Mouse (Mus musculus): ENCODE measurements around the gene Susd1. TPM values are rescaled to one million over a fixed set of nuclear protein-coding genes. Genes with fewer than 3 reads are reported as not detected.

Susd1 gene
- polyA plus RNA-seq, 1 experiment from 2014 or later = 3.7 TPM

DNA sequence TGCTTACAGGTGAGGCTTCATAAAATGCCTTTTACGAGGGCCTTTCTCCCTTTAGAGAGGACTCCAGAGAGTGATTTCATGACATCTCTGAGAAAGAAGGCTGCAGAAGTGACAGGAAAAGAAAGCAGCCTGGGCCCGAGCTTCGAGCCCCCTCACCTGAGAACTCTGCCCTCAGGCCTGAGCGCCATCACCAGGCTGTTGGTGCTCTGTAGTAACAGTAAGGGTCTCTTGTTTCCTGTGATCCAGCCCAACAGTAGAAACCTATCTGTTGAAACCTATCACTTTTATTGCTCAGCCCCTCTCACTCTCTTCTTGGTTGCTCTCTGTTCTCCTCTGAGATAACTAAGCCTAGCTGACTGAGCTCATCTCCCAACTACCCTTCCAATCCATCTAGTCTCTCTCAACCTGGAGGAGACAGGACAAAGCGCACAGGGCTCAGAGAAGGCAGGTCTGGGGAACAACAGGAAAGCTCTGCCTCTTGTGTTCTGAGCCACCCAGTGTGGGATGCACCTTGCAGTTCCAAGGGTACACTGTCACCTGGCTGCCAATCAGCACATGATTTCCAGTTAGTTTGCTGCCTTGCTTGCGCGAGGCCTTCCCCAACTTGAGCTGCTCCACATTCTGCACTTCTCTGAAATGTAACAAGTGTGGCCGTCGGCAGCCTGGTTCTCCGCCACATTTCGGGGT, 101.4 kb downstream of the Susd1 start:
- H3K9ac ChIP-seq = no peak overlapping the region

DNA sequence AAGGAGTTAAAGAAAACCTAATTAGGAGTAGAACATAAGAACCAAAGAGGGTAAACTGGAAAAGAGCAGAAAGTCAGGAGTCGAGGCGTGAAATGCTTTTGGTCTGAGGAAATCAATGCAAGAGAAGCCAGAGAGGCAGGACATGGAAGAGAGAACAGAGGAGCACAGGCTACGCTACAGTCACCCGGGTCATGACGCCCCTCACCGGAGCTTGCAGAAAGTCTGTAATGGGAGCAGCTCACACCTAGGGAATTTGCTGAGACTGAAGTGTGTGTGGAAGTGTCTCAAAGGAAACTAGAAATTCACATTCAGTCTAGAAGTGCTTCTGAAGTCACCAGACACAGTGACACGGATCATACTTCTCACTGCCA, 102.0 kb downstream of the Susd1 start:
- Histone ChIP-seq H3K9ac (no peak overlapping the region), H3K4me1 (replicated peaks) (peaks cover 41% of the 10 kb centered on the region), H3K9me3 (replicated peaks) (no peaks in the 10 kb centered on the region), H3K36me3 (no peaks in the 10 kb centered on the region), H3K27me3 (no peaks in the 10 kb centered on the region), H3K4me3 (no peak overlapping the region), H3K27ac (peak overlapping the region; percentile 65), H3K4me2 (no peak overlapping the region)
- no peak for ATAC-seq (replicated peaks; ENCODE audit: insufficient number of reproducible peaks, insufficient read depth, low FRiP score, low read depth)
- 57% methylated on average over 7 of the region's 7 CpGs for WGBS

More for the DNA sequence above, 101.4 kb downstream of the Susd1 start:
- Histone ChIP-seq H3K4me2 (no peak overlapping the region), H3K27me3 (no peaks in the 10 kb centered on the region), H3K4me1 (replicated peaks) (peaks cover 35% of the 10 kb centered on the region), H3K27ac (peak overlapping the region; percentile 65), H3K36me3 (no peaks in the 10 kb centered on the region), H3K4me3 (no peak overlapping the region), H3K9me3 (replicated peaks) (no peaks in the 10 kb centered on the region)
- ATAC-seq (replicated peaks; ENCODE audit: insufficient number of reproducible peaks, insufficient read depth, low FRiP score, low read depth) = no peak
- 86% methylated on average over 11 of the region's 11 CpGs for WGBS

- H3K27ac ChIP-seq = peak overlapping the region; percentile 65
- H3K27me3 ChIP-seq = no peaks in the 10 kb centered on the region
- 0 out of 2 replicates have a peak overlapping the region, but pooled peaks have one; percentile 3 for H3K4me2 ChIP-seq
- H3K9me3 ChIP-seq (replicated peaks) = no peaks in the 10 kb centered on the region
- no peak overlapping the region for H3K9ac ChIP-seq
- 40% methylated on average over 9 of the region's 9 CpGs for WGBS
- no peaks in the 10 kb centered on the region for H3K36me3 ChIP-seq
- ATAC-seq (replicated peaks; ENCODE audit: insufficient number of reproducible peaks, insufficient read depth, low FRiP score, low read depth) = peak; percentile 81
- H3K4me1 ChIP-seq (replicated peaks) = peaks cover 47% of the 10 kb centered on the region
- no peak overlapping the region for H3K4me3 ChIP-seq
Observed at GRCm38 (mm10) chr4:59335616-59336438, 102.6 kb downstream of the Susd1 start.

DNA sequence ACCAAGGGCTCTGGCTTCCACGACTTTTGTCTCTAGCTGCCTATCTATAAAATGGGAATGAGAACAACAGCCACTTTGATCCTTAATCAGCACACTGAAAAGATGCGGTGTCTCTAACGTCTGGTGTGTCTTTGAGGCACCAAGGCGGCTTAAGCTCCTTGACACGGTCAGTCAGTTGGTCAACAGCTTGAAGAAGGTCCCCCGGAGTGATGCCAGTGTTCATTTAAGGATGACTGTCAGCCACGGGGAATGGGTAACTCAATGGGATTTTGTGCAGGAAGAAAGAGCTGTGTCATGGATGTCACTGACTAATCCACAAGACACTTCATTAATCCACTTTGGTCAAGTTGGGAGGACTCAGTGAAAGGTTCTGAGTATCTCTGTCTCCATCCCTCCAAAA, 103.3 kb downstream of the Susd1 start:
- Histone ChIP-seq H3K27ac (no peak overlapping the region), H3K4me3 (no peak overlapping the region), H3K27me3 (no peaks in the 10 kb centered on the region), H3K9ac (no peak overlapping the region), H3K9me3 (replicated peaks) (no peaks in the 10 kb centered on the region), H3K4me2 (no peak overlapping the region), H3K4me1 (replicated peaks) (peaks cover 51% of the 10 kb centered on the region), H3K36me3 (no peaks in the 10 kb centered on the region)
- 88% methylated on average over 7 of the region's 7 CpGs for WGBS
- ATAC-seq (replicated peaks; ENCODE audit: insufficient number of reproducible peaks, insufficient read depth, low FRiP score, low read depth) = no peak

GRCm38 (mm10) chr4:59334236-59334635, 104.2 kb downstream of the Susd1 start:
- Histone ChIP-seq H3K4me1 (replicated peaks) (peaks cover 59% of the 10 kb centered on the region), H3K9me3 (replicated peaks) (no peaks in the 10 kb centered on the region)
- WGBS = 91% methylated on average over 4 of the region's 4 CpGs

DNA sequence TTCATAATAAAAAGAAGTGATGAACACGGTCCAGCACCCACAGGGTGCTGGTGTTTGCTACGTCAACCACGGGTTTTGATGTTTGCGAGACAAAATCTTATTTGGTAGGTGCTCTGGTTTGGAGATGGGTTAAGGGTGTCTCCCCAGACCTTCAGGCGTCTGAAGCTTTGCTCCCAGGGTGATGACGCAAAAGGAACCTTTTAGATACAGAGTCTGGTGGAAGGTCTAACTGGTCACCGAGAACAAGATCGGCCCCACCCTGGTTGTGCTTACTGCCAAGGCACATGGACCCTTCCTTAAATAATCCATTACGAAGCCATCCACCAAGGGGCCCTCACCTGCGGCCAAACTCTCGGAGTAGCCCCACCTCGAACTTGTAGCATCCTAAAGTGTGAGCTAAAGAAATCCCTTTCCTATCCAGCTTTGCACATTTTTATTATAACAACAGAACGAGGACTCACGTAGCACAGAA, 105.0 kb downstream of the Susd1 start:
- H3K36me3 ChIP-seq = no peaks in the 10 kb centered on the region
- H3K4me3 ChIP-seq = no peak overlapping the region
- no peaks in the 10 kb centered on the region for H3K27me3 ChIP-seq
- 91% methylated on average over 14 of the region's 14 CpGs for WGBS
- no peak for ATAC-seq (replicated peaks; ENCODE audit: insufficient number of reproducible peaks, insufficient read depth, low FRiP score, low read depth)
- H3K4me1 ChIP-seq (replicated peaks) = peaks cover 59% of the 10 kb centered on the region
- H3K27ac ChIP-seq = no peak overlapping the region
- H3K4me2 ChIP-seq = no peak overlapping the region
- H3K9me3 ChIP-seq (replicated peaks) = no peaks in the 10 kb centered on the region
- no peak overlapping the region for H3K9ac ChIP-seq

More at GRCm38 (mm10) chr4:59334236-59334635, 104.2 kb downstream of the Susd1 start:
- H3K27me3 ChIP-seq = no peaks in the 10 kb centered on the region
- no peak overlapping the region for H3K4me2 ChIP-seq
- no peaks in the 10 kb centered on the region for H3K36me3 ChIP-seq
- H3K27ac ChIP-seq = no peak overlapping the region
- no peak overlapping the region for H3K4me3 ChIP-seq
- no peak overlapping the region for H3K9ac ChIP-seq
- ATAC-seq (replicated peaks; ENCODE audit: insufficient number of reproducible peaks, insufficient read depth, low FRiP score, low read depth) = no peak

DNA sequence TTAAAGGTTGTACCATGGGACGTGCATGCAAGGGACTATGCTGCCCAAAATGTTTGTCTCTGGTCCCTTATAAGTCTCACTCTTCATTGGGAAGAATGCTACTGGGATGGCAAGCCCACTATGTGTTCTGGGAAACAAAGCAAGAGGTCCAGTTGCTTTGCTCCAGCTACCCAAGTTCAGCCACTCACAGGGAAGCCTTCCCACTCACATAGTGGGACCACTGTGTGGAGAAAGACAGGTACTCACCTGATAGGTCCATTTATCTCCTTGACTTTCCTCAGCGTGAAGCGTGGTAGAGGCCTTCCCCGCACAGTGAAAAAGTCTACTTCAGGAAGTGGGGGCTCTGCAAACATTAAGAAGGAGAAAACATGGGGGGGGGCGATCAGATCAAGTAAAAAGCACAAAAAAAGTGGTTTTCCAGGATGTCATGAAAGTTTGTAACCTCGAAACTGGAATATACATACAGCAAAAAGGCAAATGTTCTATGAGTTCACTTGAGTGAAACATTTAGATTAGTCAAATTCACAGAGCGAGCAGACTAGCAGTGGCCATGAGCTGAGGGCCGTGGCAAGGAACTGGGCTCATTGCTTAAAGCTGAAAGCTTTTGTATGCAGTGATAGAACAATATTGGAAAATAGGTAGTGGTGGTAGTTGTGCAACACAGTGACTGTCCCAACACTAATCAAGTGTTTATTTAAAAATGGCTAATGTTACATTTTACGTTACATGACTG, 105.6 kb downstream of the Susd1 start:
- H3K9me3 ChIP-seq (replicated peaks) = no peaks in the 10 kb centered on the region
- WGBS = 93% methylated on average over 9 of the region's 9 CpGs
- peaks cover 54% of the 10 kb centered on the region for H3K4me1 ChIP-seq (replicated peaks)
- no peak overlapping the region for H3K9ac ChIP-seq
- no peaks in the 10 kb centered on the region for H3K36me3 ChIP-seq
- ATAC-seq (replicated peaks; ENCODE audit: insufficient number of reproducible peaks, insufficient read depth, low FRiP score, low read depth) = no peak
- no peak overlapping the region for H3K4me3 ChIP-seq
- no peaks in the 10 kb centered on the region for H3K27me3 ChIP-seq
- H3K27ac ChIP-seq = no peak overlapping the region
- H3K4me2 ChIP-seq = no peak overlapping the region

- H3K9ac ChIP-seq = no peak overlapping the region
- no peaks in the 10 kb centered on the region for H3K27me3 ChIP-seq
- no peak for ATAC-seq (replicated peaks; ENCODE audit: insufficient number of reproducible peaks, insufficient read depth, low FRiP score, low read depth)
- peaks cover 46% of the 10 kb centered on the region for H3K4me1 ChIP-seq (replicated peaks)
- H3K4me2 ChIP-seq = no peak overlapping the region
- H3K9me3 ChIP-seq (replicated peaks) = no peaks in the 10 kb centered on the region
- H3K36me3 ChIP-seq = no peaks in the 10 kb centered on the region
- WGBS = 50% methylated on average over 5 of the region's 5 CpGs
- peak overlapping the region; percentile 81 for H3K27ac ChIP-seq
- H3K4me3 ChIP-seq = no peak overlapping the region
Observed at GRCm38 (mm10) chr4:59332089-59332488, 106.3 kb downstream of the Susd1 start.

GRCm38 (mm10) chr4:59331633-59332032, 106.8 kb downstream of the Susd1 start:
- Histone ChIP-seq H3K36me3 (no peaks in the 10 kb centered on the region), H3K9ac (no peak overlapping the region; the same call in 1 of the 2 replicates), H3K9me3 (replicated peaks) (no peaks in the 10 kb centered on the region), H3K27ac (peak overlapping the region; percentile 81), H3K4me2 (no peak overlapping the region), H3K27me3 (no peaks in the 10 kb centered on the region), H3K4me3 (no peak overlapping the region), H3K4me1 (replicated peaks) (peaks cover 42% of the 10 kb centered on the region)
- WGBS = 55% methylated on average over 9 of the region's 9 CpGs
- peak; percentile 32; the same call in 1 of the 2 replicates for ATAC-seq (replicated peaks; ENCODE audit: insufficient number of reproducible peaks, insufficient read depth, low FRiP score, low read depth)

DNA sequence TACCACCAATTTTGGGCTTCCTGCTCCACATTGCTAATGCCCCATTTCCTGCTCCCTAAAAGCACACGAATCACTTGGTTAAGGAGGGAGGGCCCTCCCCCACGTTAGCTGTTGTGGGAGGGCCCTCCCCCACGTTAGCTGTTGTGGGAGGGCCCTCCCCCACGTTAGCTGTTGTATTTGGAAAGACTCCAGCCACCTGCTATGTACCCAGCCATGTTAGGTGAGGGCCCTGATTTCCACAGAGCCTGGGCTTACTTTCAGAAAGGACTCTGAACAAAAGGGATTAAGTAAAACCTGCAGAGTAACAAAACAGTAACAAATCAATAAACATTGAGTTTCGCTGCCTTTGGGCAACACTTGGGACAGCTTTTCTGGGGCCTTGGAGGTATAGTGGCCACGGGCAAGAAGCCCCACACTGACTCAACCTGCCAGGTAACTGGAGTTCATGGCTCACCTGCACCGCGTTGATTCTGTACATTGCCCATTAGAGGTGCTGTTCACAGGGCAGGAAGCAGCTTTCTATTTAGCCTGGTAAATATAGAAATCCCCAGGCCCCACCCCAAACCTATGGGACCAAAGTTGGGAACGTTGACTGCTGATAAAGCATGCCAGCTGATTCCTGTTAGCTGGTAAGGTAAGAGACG, 107.3 kb downstream of the Susd1 start:
- ATAC-seq (replicated peaks; ENCODE audit: insufficient number of reproducible peaks, insufficient read depth, low FRiP score, low read depth) = no peak
- no peaks in the 10 kb centered on the region for H3K36me3 ChIP-seq
- no peak overlapping the region; the same call in 1 of the 2 replicates for H3K9ac ChIP-seq
- no peaks in the 10 kb centered on the region for H3K27me3 ChIP-seq
- H3K4me1 ChIP-seq (replicated peaks) = peaks cover 37% of the 10 kb centered on the region
- H3K4me3 ChIP-seq = no peak overlapping the region
- no peaks in the 10 kb centered on the region for H3K9me3 ChIP-seq (replicated peaks)
- WGBS = 43% methylated on average over 10 of the region's 10 CpGs
- peak overlapping the region; percentile 81 for H3K27ac ChIP-seq
- H3K4me2 ChIP-seq = no peak overlapping the region

Measured in heart, embryonic 15.5 days (tissue).